Mouse (Mus musculus): Measurements from ENCODE around the gene Sgsm1. TPM values are rescaled to one million over a fixed set of nuclear protein-coding genes. Genes with fewer than 3 reads are reported as not detected.

The Sgsm1 gene
- polyA plus RNA-seq, 1 experiment, result not detected

DNA sequence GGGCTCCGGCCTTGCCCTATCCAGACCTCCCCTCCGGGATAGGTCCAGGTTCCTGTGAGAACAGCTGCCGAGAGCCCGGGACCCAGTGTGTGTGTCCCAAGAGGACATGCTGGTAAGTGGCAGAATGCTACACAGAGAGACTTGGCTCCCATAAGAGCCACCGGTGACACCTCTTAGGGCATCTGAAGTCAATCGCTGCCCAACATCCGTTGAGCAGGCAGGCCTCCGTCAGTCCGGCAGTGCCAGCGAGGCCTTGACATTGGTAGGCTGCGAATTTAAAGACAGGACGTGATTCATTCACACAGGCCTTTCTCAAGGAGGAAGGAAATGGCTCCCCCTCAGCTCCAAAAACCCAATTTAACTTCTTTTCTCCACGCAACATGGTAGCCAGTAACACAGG, 100.7 kb downstream of the Sgsm1 start:
- WGBS, result 81% methylated on average over 13 of the region's 13 CpGs
- no peak overlapping the region for H3K4me3 ChIP-seq (ENCODE audit: insufficient read depth, low read depth, low read length)
- no peak for TF ChIP-seq POLR2A (IDR thresholded peaks at IDR 0.05; ENCODE audit: insufficient read depth, low read depth, low read length)
- TF ChIP-seq CTCF (IDR thresholded peaks at IDR 0.05; ENCODE audit: insufficient read depth, low read depth, low read length), result no peak
- no peak overlapping the region for H3K27ac ChIP-seq (ENCODE audit: insufficient read depth, low read depth, low read length)
- peaks cover 22% of the 10 kb centered on the region for H3K4me1 ChIP-seq (ENCODE audit: control insufficient read depth, insufficient read depth, low read length)

DNA sequence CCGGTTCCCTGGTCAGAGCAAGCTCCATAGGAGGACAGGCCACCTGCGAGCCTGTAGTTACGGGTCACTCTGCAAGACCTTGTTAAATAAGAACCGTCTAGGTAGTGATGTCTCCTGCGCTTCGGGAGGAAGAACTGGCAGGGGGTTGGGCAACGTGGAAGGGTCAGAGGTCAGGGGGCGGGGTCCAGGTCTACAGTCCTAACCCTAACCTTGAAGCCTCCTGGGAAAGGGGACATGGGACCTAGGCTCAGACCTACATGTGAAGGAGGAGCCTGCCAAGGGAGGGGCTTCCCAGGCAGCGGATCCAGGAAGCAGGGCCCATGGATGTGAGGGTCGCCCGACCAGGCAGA, 101.2 kb downstream of the Sgsm1 start:
- TF ChIP-seq CTCF (IDR thresholded peaks at IDR 0.05; ENCODE audit: insufficient read depth, low read depth, low read length) (no peak), POLR2A (IDR thresholded peaks at IDR 0.05; ENCODE audit: insufficient read depth, low read depth, low read length) (no peak)
- Histone ChIP-seq H3K4me1 (ENCODE audit: control insufficient read depth, insufficient read depth, low read length) (peaks cover 25% of the 10 kb centered on the region), H3K4me3 (ENCODE audit: insufficient read depth, low read depth, low read length) (no peak overlapping the region), H3K27ac (ENCODE audit: insufficient read depth, low read depth, low read length) (no peak overlapping the region)
- WGBS, result 57% methylated on average over 11 of the region's 11 CpGs

DNA sequence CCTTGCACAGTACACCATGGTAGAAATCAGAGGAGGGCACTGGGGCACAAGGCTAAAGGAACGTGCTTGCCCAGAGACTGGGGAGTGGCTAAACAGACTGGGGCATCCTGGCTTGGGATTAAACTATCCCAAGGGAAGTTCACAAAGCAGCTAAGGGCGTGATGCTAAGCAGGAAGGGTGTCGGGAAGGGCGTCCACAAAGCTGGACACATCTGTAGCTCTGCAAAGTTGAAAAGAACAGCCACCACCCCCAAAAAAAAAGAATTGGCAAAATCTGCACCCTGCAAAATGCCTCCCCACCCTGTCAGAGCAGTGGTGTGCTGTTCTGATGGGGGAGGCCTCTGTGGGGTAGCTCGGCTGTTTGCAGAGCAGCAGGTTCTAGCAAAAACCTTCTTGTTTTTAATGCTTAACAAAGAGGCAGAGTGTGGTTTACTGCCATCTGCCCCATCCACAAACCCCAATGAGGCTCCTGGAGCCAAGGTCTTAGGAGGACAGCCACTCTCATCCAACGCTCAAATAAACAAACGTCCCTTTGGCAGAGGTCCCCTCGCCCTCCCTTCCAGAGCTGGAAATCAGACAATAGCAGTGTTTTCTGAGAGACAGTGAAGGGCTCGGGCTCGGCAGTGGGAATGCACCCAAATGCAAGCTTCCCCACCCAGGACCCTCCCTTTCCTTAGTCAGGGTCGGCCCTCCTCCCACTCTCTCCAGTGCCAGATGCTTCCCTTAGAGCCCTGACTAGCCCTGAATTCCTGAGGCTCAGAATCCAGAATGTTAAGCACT, 101.8 kb downstream of the Sgsm1 start:
- H3K4me1 ChIP-seq (ENCODE audit: control insufficient read depth, insufficient read depth, low read length), result peaks cover 28% of the 10 kb centered on the region
- WGBS, result 42% methylated on average over 11 of the region's 11 CpGs
- no peak overlapping the region for H3K27ac ChIP-seq (ENCODE audit: insufficient read depth, low read depth, low read length)
- no peak overlapping the region for H3K4me3 ChIP-seq (ENCODE audit: insufficient read depth, low read depth, low read length)
- TF ChIP-seq CTCF (IDR thresholded peaks at IDR 0.05; ENCODE audit: insufficient read depth, low read depth, low read length), result no peak
- TF ChIP-seq POLR2A (IDR thresholded peaks at IDR 0.05; ENCODE audit: insufficient read depth, low read depth, low read length), result no peak

DNA sequence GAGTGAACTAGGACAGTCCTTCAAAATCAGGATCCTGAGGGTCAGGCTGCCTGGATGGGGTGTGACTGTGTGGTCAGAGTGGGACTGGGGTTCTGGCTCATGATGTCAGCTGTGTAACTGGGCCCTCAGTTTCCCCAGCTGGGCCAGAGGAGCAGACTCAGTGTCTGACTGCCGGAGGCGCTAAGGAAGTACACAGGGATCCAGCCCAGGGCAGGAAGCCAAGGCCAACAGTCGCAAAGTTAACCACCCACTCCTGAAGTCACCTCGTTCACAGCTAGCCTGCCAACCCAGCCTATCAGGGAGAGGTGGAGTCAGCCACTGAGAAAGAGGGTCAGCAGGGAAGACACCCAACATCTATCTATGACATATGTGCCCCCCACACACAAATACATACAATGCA, 102.5 kb downstream of the Sgsm1 start:
- Histone ChIP-seq H3K27ac (ENCODE audit: insufficient read depth, low read depth, low read length) (no peak overlapping the region), H3K4me3 (ENCODE audit: insufficient read depth, low read depth, low read length) (no peak overlapping the region), H3K4me1 (ENCODE audit: control insufficient read depth, insufficient read depth, low read length) (peaks cover 28% of the 10 kb centered on the region)
- WGBS, result 52% methylated on average over 4 of the region's 4 CpGs
- TF ChIP-seq CTCF (IDR thresholded peaks at IDR 0.05; ENCODE audit: insufficient read depth, low read depth, low read length) (no peak), POLR2A (IDR thresholded peaks at IDR 0.05; ENCODE audit: insufficient read depth, low read depth, low read length) (no peak)

DNA sequence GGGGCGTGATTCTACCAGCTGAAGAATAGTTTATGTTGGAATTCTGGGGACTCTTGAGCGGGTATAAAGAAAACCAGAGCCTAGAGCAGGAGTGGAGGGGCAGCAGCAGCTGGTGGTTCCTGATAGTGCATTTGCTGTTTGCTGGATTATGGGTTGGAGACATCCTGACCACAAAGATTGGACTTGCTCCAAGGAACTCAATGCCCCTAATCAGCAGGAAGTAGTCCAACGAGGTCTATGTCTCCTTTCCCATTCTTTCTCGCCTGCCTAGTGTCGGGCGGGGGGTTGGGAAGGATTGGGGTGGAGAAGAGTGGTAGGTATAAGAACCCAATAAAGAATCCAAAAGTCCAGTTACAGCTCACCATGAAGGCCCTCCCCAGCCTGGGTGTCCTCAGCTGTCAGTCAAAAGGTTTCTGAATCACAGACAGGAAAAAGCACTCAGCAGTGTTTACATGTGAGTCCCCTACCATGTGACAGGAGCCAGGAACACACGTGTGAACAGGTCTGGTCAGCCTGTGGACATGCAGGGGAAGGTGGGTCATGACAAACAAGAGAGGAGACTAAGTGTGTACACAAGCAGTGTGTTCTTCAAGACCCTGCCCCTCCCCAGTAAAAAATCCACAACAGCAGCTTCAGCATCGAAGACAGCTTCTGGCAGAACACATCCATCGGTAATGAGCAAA, 103.8 kb downstream of the Sgsm1 start:
- WGBS, result 65% methylated on average over 9 of the region's 9 CpGs
- no peak for TF ChIP-seq POLR2A (IDR thresholded peaks at IDR 0.05; ENCODE audit: insufficient read depth, low read depth, low read length)
- no peak for TF ChIP-seq CTCF (IDR thresholded peaks at IDR 0.05; ENCODE audit: insufficient read depth, low read depth, low read length)
- Histone ChIP-seq H3K27ac (ENCODE audit: insufficient read depth, low read depth, low read length) (no peak overlapping the region), H3K4me1 (ENCODE audit: control insufficient read depth, insufficient read depth, low read length) (peaks cover 28% of the 10 kb centered on the region), H3K4me3 (ENCODE audit: insufficient read depth, low read depth, low read length) (no peak overlapping the region)

DNA sequence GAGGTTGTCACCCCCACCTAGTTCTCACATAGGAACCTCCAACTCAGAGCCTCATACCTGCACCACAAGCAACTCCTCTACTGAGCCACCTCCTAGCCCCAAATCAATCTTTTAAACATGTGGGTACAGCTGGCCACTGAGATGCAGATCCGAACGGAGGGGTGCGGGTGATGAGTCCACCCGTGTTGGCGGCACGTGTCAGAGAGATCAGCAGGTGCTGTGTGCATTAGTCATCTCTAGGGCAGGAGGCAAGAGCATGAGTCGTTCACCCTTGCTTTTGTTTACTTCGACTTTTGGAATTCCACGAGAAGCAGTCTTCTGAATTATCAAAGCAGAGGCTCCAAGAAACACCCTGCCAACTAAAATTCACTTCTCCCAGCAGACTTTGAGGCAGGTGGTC, 106.4 kb downstream of the Sgsm1 start:
- Histone ChIP-seq H3K4me1 (ENCODE audit: control insufficient read depth, insufficient read depth, low read length) (peaks cover 17% of the 10 kb centered on the region), H3K4me3 (ENCODE audit: insufficient read depth, low read depth, low read length) (no peak overlapping the region), H3K27ac (ENCODE audit: insufficient read depth, low read depth, low read length) (no peak overlapping the region)
- TF ChIP-seq POLR2A (IDR thresholded peaks at IDR 0.05; ENCODE audit: insufficient read depth, low read depth, low read length) (no peak), CTCF (IDR thresholded peaks at IDR 0.05; ENCODE audit: insufficient read depth, low read depth, low read length) (no peak)
- 58% methylated on average over 9 of the region's 9 CpGs for WGBS

DNA sequence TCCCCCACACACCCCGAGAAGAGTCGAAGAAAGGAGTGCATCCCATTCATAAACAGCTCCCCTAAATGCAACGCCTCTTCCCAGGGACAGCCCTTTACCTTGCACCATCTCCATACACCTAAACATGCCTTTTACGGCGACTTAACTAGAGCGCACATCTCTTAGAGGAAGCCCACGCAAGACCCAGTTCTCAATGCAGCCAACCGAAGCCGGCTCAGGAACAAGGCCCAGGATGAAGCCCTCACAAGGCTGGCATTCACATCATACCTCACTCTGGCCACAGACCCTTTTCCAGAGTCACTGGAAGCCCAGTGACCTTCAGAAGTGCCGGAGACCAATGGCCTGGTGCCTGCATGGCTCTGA, 110.8 kb downstream of the Sgsm1 start:
- WGBS, result 89% methylated on average over 10 of the region's 10 CpGs
- H3K27ac ChIP-seq (ENCODE audit: insufficient read depth, low read depth, low read length), result no peak overlapping the region
- no peak for TF ChIP-seq CTCF (IDR thresholded peaks at IDR 0.05; ENCODE audit: insufficient read depth, low read depth, low read length)
- no peak for TF ChIP-seq POLR2A (IDR thresholded peaks at IDR 0.05; ENCODE audit: insufficient read depth, low read depth, low read length)
- H3K4me3 ChIP-seq (ENCODE audit: insufficient read depth, low read depth, low read length), result no peak overlapping the region
- peaks cover 14% of the 10 kb centered on the region for H3K4me1 ChIP-seq (ENCODE audit: control insufficient read depth, insufficient read depth, low read length)

DNA sequence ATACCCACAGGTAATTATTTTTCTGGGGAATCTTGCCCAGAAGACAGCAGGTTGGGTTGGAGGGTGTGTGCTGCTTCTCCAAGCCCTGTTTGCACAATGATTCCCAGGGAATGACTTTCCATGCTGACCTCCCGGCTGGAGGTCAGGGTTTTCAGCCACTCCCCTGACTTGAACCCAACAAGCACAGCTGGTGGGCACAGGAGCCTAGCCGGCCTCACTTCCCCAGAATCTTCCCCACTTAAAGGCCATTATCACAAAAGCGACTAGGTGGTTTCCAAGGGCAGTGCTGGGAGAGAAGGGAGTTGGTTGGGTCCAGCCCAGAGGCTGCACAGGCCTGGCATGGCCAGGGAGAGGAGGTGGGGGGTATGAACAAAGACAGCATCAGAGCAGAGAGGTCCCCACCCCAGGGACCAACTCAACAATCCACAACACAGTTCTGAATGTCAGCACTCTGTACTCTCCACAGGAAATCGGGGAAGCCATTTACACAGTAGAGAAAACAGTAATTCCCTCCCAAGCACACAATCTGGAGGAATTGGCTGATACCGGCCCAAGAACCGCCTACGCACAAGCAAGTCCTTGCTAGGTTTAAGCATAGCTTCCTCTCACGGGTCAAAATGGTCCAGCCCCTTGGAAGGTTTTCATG, 111.3 kb downstream of the Sgsm1 start:
- H3K4me3 ChIP-seq (ENCODE audit: insufficient read depth, low read depth, low read length), result no peak overlapping the region
- peaks cover 12% of the 10 kb centered on the region for H3K4me1 ChIP-seq (ENCODE audit: control insufficient read depth, insufficient read depth, low read length)
- H3K27ac ChIP-seq (ENCODE audit: insufficient read depth, low read depth, low read length), result no peak overlapping the region
- TF ChIP-seq CTCF (IDR thresholded peaks at IDR 0.05; ENCODE audit: insufficient read depth, low read depth, low read length) (no peak), POLR2A (IDR thresholded peaks at IDR 0.05; ENCODE audit: insufficient read depth, low read depth, low read length) (no peak)
- WGBS, result 55% methylated on average over 8 of the region's 8 CpGs
